Mouse (Mus musculus): ENCODE measurements around the gene Slc24a3. TPM values are rescaled to one million over a fixed set of nuclear protein-coding genes. Genes with fewer than 3 reads are reported as not detected.

Gene Slc24a3
- polyA plus RNA-seq, 1 experiment from 2014 or later = 0.68 TPM

- ATAC-seq (ENCODE audit: insufficient read depth) = no peak
- 61% methylated on average over 2 of the region's 2 CpGs for WGBS (ENCODE audit: insufficient replicate concordance)
- Histone ChIP-seq H3K9ac (no peak overlapping the region), H3K9me3 (replicated peaks) (no peaks in the 10 kb centered on the region), H3K27me3 (peaks cover 17% of the 10 kb centered on the region), H3K4me3 (replicated peaks) (no peak overlapping the region), H3K36me3 (replicated peaks) (no peaks in the 10 kb centered on the region), H3K4me2 (no peak overlapping the region), H3K27ac (replicated peaks) (no peak overlapping the region), H3K4me1 (replicated peaks) (peaks cover 16% of the 10 kb centered on the region)
Observed at GRCm38 (mm10) chr2:145676936-145677335, 509.4 kb downstream of the Slc24a3 start.

- 57% methylated on average over 2 of the region's 2 CpGs for WGBS (ENCODE audit: insufficient replicate concordance)
- Histone ChIP-seq H3K27me3 (peaks cover 9% of the 10 kb centered on the region; the same call in 1 of the 2 replicates), H3K9me3 (replicated peaks) (no peaks in the 10 kb centered on the region), H3K36me3 (replicated peaks) (no peaks in the 10 kb centered on the region), H3K4me2 (no peak overlapping the region), H3K9ac (no peak overlapping the region), H3K4me3 (replicated peaks) (no peak overlapping the region), H3K27ac (replicated peaks) (no peak overlapping the region), H3K4me1 (replicated peaks) (peaks cover 13% of the 10 kb centered on the region)
- no peak for ATAC-seq (ENCODE audit: insufficient read depth)
Observed at GRCm38 (mm10) chr2:145680141-145680540, 512.6 kb downstream of the Slc24a3 start.

- no peak overlapping the region for H3K4me2 ChIP-seq
- no peaks in the 10 kb centered on the region for H3K36me3 ChIP-seq (replicated peaks)
- no peak for ATAC-seq (ENCODE audit: insufficient read depth)
- 70% methylated on average over 9 of the region's 9 CpGs for WGBS (ENCODE audit: insufficient replicate concordance)
- H3K9ac ChIP-seq = no peak overlapping the region
- H3K27me3 ChIP-seq = peaks cover 2% of the 10 kb centered on the region; the same call in 1 of the 2 replicates
- no peaks in the 10 kb centered on the region for H3K9me3 ChIP-seq (replicated peaks)
- H3K27ac ChIP-seq (replicated peaks) = no peak overlapping the region
- peaks cover 9% of the 10 kb centered on the region for H3K4me1 ChIP-seq (replicated peaks)
- H3K4me3 ChIP-seq (replicated peaks) = no peak overlapping the region
Observed at GRCm38 (mm10) chr2:145680762-145681161, 513.2 kb downstream of the Slc24a3 start.

- no peak overlapping the region for H3K9ac ChIP-seq
- no peak overlapping the region for H3K4me3 ChIP-seq (replicated peaks)
- H3K27me3 ChIP-seq = no peaks in the 10 kb centered on the region
- 65% methylated on average over 4 of the region's 4 CpGs for WGBS (ENCODE audit: insufficient replicate concordance)
- H3K4me1 ChIP-seq (replicated peaks) = peaks cover 4% of the 10 kb centered on the region; the same call in 1 of the 2 replicates
- no peaks in the 10 kb centered on the region for H3K36me3 ChIP-seq (replicated peaks)
- no peak overlapping the region for H3K27ac ChIP-seq (replicated peaks)
- H3K4me2 ChIP-seq = no peak overlapping the region
- ATAC-seq (ENCODE audit: insufficient read depth) = no peak
- no peaks in the 10 kb centered on the region for H3K9me3 ChIP-seq (replicated peaks)
Observed at GRCm38 (mm10) chr2:145681626-145682025, 514.1 kb downstream of the Slc24a3 start.

GRCm38 (mm10) chr2:145682924-145683323 is 515.4 kb downstream of the Slc24a3 start:
- no peaks in the 10 kb centered on the region for H3K9me3 ChIP-seq (replicated peaks)
- no peak for ATAC-seq (ENCODE audit: insufficient read depth)

GRCm38 (mm10) chr2:145683536-145683935 is 516.0 kb downstream of the Slc24a3 start:
- no peak for ATAC-seq (ENCODE audit: insufficient read depth)
- Histone ChIP-seq H3K36me3 (replicated peaks) (no peaks in the 10 kb centered on the region), H3K27me3 (no peaks in the 10 kb centered on the region), H3K27ac (replicated peaks) (no peak overlapping the region), H3K9me3 (replicated peaks) (no peaks in the 10 kb centered on the region), H3K4me3 (replicated peaks) (no peak overlapping the region), H3K4me2 (no peak overlapping the region), H3K9ac (no peak overlapping the region), H3K4me1 (replicated peaks) (peaks cover 4% of the 10 kb centered on the region; the same call in 1 of the 2 replicates)
- WGBS (ENCODE audit: insufficient replicate concordance) = 58% methylated on average over 3 of the region's 3 CpGs

More at GRCm38 (mm10) chr2:145682924-145683323, 515.4 kb downstream of the Slc24a3 start:
- Histone ChIP-seq H3K4me3 (replicated peaks) (no peak overlapping the region), H3K4me1 (replicated peaks) (peaks cover 4% of the 10 kb centered on the region; the same call in 1 of the 2 replicates), H3K27ac (replicated peaks) (no peak overlapping the region), H3K4me2 (no peak overlapping the region), H3K9ac (no peak overlapping the region), H3K27me3 (no peaks in the 10 kb centered on the region), H3K36me3 (replicated peaks) (no peaks in the 10 kb centered on the region)
- 43% methylated on average over 3 of the region's 3 CpGs for WGBS (ENCODE audit: insufficient replicate concordance)

GRCm38 (mm10) chr2:145684151-145684550 is 516.6 kb downstream of the Slc24a3 start:
- no peaks in the 10 kb centered on the region for H3K9me3 ChIP-seq (replicated peaks)
- WGBS (ENCODE audit: insufficient replicate concordance) = 70% methylated on average over 1 of the region's 1 CpGs

GRCm38 (mm10) chr2:145684891-145685290 is 517.3 kb downstream of the Slc24a3 start:
- no peak overlapping the region for H3K27ac ChIP-seq (replicated peaks)
- peaks cover 4% of the 10 kb centered on the region; the same call in 1 of the 2 replicates for H3K4me1 ChIP-seq (replicated peaks)
- no peaks in the 10 kb centered on the region for H3K36me3 ChIP-seq (replicated peaks)
- H3K4me2 ChIP-seq = no peak overlapping the region
- 30% methylated on average over 8 of the region's 8 CpGs for WGBS (ENCODE audit: insufficient replicate concordance)
- no peak for ATAC-seq (ENCODE audit: insufficient read depth)
- no peak overlapping the region for H3K4me3 ChIP-seq (replicated peaks)
- no peaks in the 10 kb centered on the region for H3K9me3 ChIP-seq (replicated peaks)
- H3K27me3 ChIP-seq = no peaks in the 10 kb centered on the region
- no peak overlapping the region for H3K9ac ChIP-seq

More at GRCm38 (mm10) chr2:145684151-145684550, 516.6 kb downstream of the Slc24a3 start:
- Histone ChIP-seq H3K27me3 (no peaks in the 10 kb centered on the region), H3K9ac (no peak overlapping the region), H3K4me2 (no peak overlapping the region), H3K27ac (replicated peaks) (no peak overlapping the region), H3K36me3 (replicated peaks) (no peaks in the 10 kb centered on the region), H3K4me3 (replicated peaks) (no peak overlapping the region), H3K4me1 (replicated peaks) (peaks cover 4% of the 10 kb centered on the region; the same call in 1 of the 2 replicates)
- no peak for ATAC-seq (ENCODE audit: insufficient read depth)

- H3K27me3 ChIP-seq = no peaks in the 10 kb centered on the region
- H3K4me3 ChIP-seq (replicated peaks) = no peak overlapping the region
- H3K4me2 ChIP-seq = no peak overlapping the region
- H3K9me3 ChIP-seq (replicated peaks) = no peaks in the 10 kb centered on the region
- H3K4me1 ChIP-seq (replicated peaks) = peaks cover 4% of the 10 kb centered on the region; the same call in 1 of the 2 replicates
- no peaks in the 10 kb centered on the region for H3K36me3 ChIP-seq (replicated peaks)
- H3K27ac ChIP-seq (replicated peaks) = no peak overlapping the region
- no peak overlapping the region for H3K9ac ChIP-seq
- ATAC-seq (ENCODE audit: insufficient read depth) = no peak
- WGBS (ENCODE audit: insufficient replicate concordance) = 51% methylated on average over 4 of the region's 4 CpGs
Observed at GRCm38 (mm10) chr2:145686017-145686416, 518.5 kb downstream of the Slc24a3 start.

GRCm38 (mm10) chr2:145691367-145692009 is 523.9 kb downstream of the Slc24a3 start:
- Histone ChIP-seq H3K36me3 (replicated peaks) (no peaks in the 10 kb centered on the region), H3K27me3 (no peaks in the 10 kb centered on the region), H3K9me3 (replicated peaks) (no peaks in the 10 kb centered on the region), H3K27ac (replicated peaks) (no peak overlapping the region), H3K4me2 (no peak overlapping the region), H3K4me3 (replicated peaks) (no peak overlapping the region), H3K9ac (no peak overlapping the region), H3K4me1 (replicated peaks) (no peaks in the 10 kb centered on the region)
- no peak for ATAC-seq (ENCODE audit: insufficient read depth)
- WGBS (ENCODE audit: insufficient replicate concordance) = 65% methylated on average over 10 of the region's 10 CpGs
